Mouse (Mus musculus): Measurements from ENCODE around the gene Pik3ap1. TPM values are rescaled to one million over a fixed set of nuclear protein-coding genes. Genes with fewer than 3 reads are reported as not detected.

Pik3ap1 gene
- polyA plus RNA-seq, 1 experiment from 2014 or later: 0.65 TPM

- Histone ChIP-seq H3K4me2 (ENCODE audit: low read depth, severe bottlenecking) (no peak overlapping the region), H3K9me3 (ENCODE audit: control insufficient read depth, low read length) (no peaks in the 10 kb centered on the region), H3K9ac (ENCODE audit: low read length) (no peak overlapping the region), H3K36me3 (ENCODE audit: control insufficient read depth, insufficient read depth, low read length) (no peaks in the 10 kb centered on the region), H3K4me1 (ENCODE audit: control insufficient read depth, insufficient read depth, low read length) (peaks cover 4% of the 10 kb centered on the region; the same call in 1 of the 2 replicates), H3K27me3 (ENCODE audit: control insufficient read depth, insufficient read depth, low read length) (no peaks in the 10 kb centered on the region), H3K4me3 (ENCODE audit: low read depth, low read length) (no peak overlapping the region), H3K27ac (replicated peaks; ENCODE audit: low read depth, low read length) (no peak overlapping the region)
- DNase-seq (ENCODE audit: low spot score) (no peak), ATAC-seq (ENCODE audit: insufficient number of reproducible peaks, low FRiP score, low TSS enrichment, low read depth) (no peak)
- 71% methylated on average over 11 of the region's 11 CpGs for WGBS
Measured at GRCm38 (mm10) chr19:41346099-41346850, 38.6 kb downstream of the Pik3ap1 start.

- 59% methylated on average over 11 of the region's 11 CpGs for WGBS
- no peak overlapping the region for H3K4me3 ChIP-seq (ENCODE audit: low read depth, low read length)
- H3K9ac ChIP-seq (ENCODE audit: low read length): no peak overlapping the region
- ATAC-seq (ENCODE audit: insufficient number of reproducible peaks, low FRiP score, low TSS enrichment, low read depth): no peak
- no peak overlapping the region for H3K4me2 ChIP-seq (ENCODE audit: low read depth, severe bottlenecking)
- no peaks in the 10 kb centered on the region for H3K27me3 ChIP-seq (ENCODE audit: control insufficient read depth, insufficient read depth, low read length)
- no peak for DNase-seq (ENCODE audit: low spot score)
- no peaks in the 10 kb centered on the region for H3K36me3 ChIP-seq (ENCODE audit: control insufficient read depth, insufficient read depth, low read length)
- peaks cover 4% of the 10 kb centered on the region; the same call in 1 of the 2 replicates for H3K4me1 ChIP-seq (ENCODE audit: control insufficient read depth, insufficient read depth, low read length)
- H3K27ac ChIP-seq (replicated peaks; ENCODE audit: low read depth, low read length): no peak overlapping the region
- H3K9me3 ChIP-seq (ENCODE audit: control insufficient read depth, low read length): no peaks in the 10 kb centered on the region
Measured at GRCm38 (mm10) chr19:41345028-41345741, 39.7 kb downstream of the Pik3ap1 start.

GRCm38 (mm10) chr19:41344666-41345027, 40.3 kb downstream of the Pik3ap1 start:
- H3K9me3 ChIP-seq (ENCODE audit: control insufficient read depth, low read length): no peaks in the 10 kb centered on the region
- H3K4me3 ChIP-seq (ENCODE audit: low read depth, low read length): no peak overlapping the region
- DNase-seq (ENCODE audit: low spot score) (no peak), ATAC-seq (ENCODE audit: insufficient number of reproducible peaks, low FRiP score, low TSS enrichment, low read depth) (no peak)
- H3K36me3 ChIP-seq (ENCODE audit: control insufficient read depth, insufficient read depth, low read length): no peaks in the 10 kb centered on the region
- no peak overlapping the region for H3K27ac ChIP-seq (replicated peaks; ENCODE audit: low read depth, low read length)
- peaks cover 4% of the 10 kb centered on the region; the same call in 1 of the 2 replicates for H3K4me1 ChIP-seq (ENCODE audit: control insufficient read depth, insufficient read depth, low read length)
- H3K27me3 ChIP-seq (ENCODE audit: control insufficient read depth, insufficient read depth, low read length): no peaks in the 10 kb centered on the region
- H3K4me2 ChIP-seq (ENCODE audit: low read depth, severe bottlenecking): no peak overlapping the region
- 84% methylated on average over 8 of the region's 8 CpGs for WGBS
- no peak overlapping the region for H3K9ac ChIP-seq (ENCODE audit: low read length)

GRCm38 (mm10) chr19:41342592-41343090, 42.3 kb downstream of the Pik3ap1 start:
- Histone ChIP-seq H3K4me3 (ENCODE audit: low read depth, low read length) (no peak overlapping the region), H3K4me2 (ENCODE audit: low read depth, severe bottlenecking) (no peak overlapping the region), H3K9ac (ENCODE audit: low read length) (no peak overlapping the region), H3K36me3 (ENCODE audit: control insufficient read depth, insufficient read depth, low read length) (no peaks in the 10 kb centered on the region), H3K27me3 (ENCODE audit: control insufficient read depth, insufficient read depth, low read length) (no peaks in the 10 kb centered on the region), H3K9me3 (ENCODE audit: control insufficient read depth, low read length) (no peaks in the 10 kb centered on the region), H3K27ac (replicated peaks; ENCODE audit: low read depth, low read length) (no peak overlapping the region), H3K4me1 (ENCODE audit: control insufficient read depth, insufficient read depth, low read length) (peaks cover 4% of the 10 kb centered on the region; the same call in 1 of the 2 replicates)
- ATAC-seq (ENCODE audit: insufficient number of reproducible peaks, low FRiP score, low TSS enrichment, low read depth) (no peak), DNase-seq (ENCODE audit: low spot score) (no peak)
- WGBS: 77% methylated on average over 6 of the region's 6 CpGs

GRCm38 (mm10) chr19:41341677-41342076, 43.2 kb downstream of the Pik3ap1 start:
- Histone ChIP-seq H3K36me3 (ENCODE audit: control insufficient read depth, insufficient read depth, low read length) (no peaks in the 10 kb centered on the region), H3K4me3 (ENCODE audit: low read depth, low read length) (no peak overlapping the region), H3K4me2 (ENCODE audit: low read depth, severe bottlenecking) (no peak overlapping the region), H3K27ac (replicated peaks; ENCODE audit: low read depth, low read length) (no peak overlapping the region), H3K27me3 (ENCODE audit: control insufficient read depth, insufficient read depth, low read length) (no peaks in the 10 kb centered on the region), H3K9ac (ENCODE audit: low read length) (no peak overlapping the region), H3K9me3 (ENCODE audit: control insufficient read depth, low read length) (no peaks in the 10 kb centered on the region), H3K4me1 (ENCODE audit: control insufficient read depth, insufficient read depth, low read length) (peaks cover 4% of the 10 kb centered on the region; the same call in 1 of the 2 replicates)
- WGBS: 88% methylated on average over 5 of the region's 5 CpGs
- DNase-seq (ENCODE audit: low spot score): no peak
- no peak for ATAC-seq (ENCODE audit: insufficient number of reproducible peaks, low FRiP score, low TSS enrichment, low read depth)

GRCm38 (mm10) chr19:41339020-41339836, 45.7 kb downstream of the Pik3ap1 start:
- Histone ChIP-seq H3K27me3 (ENCODE audit: control insufficient read depth, insufficient read depth, low read length) (no peaks in the 10 kb centered on the region), H3K27ac (replicated peaks; ENCODE audit: low read depth, low read length) (no peak overlapping the region), H3K9ac (ENCODE audit: low read length) (no peak overlapping the region), H3K4me1 (ENCODE audit: control insufficient read depth, insufficient read depth, low read length) (no peaks in the 10 kb centered on the region), H3K9me3 (ENCODE audit: control insufficient read depth, low read length) (no peaks in the 10 kb centered on the region), H3K4me3 (ENCODE audit: low read depth, low read length) (no peak overlapping the region), H3K4me2 (ENCODE audit: low read depth, severe bottlenecking) (no peak overlapping the region), H3K36me3 (ENCODE audit: control insufficient read depth, insufficient read depth, low read length) (no peaks in the 10 kb centered on the region)
- ATAC-seq (ENCODE audit: insufficient number of reproducible peaks, low FRiP score, low TSS enrichment, low read depth) (no peak), DNase-seq (ENCODE audit: low spot score) (no peak)
- WGBS: 76% methylated on average over 21 of the region's 21 CpGs

GRCm38 (mm10) chr19:41338379-41338778, 46.5 kb downstream of the Pik3ap1 start:
- ATAC-seq (ENCODE audit: insufficient number of reproducible peaks, low FRiP score, low TSS enrichment, low read depth): no peak
- H3K27me3 ChIP-seq (ENCODE audit: control insufficient read depth, insufficient read depth, low read length): no peaks in the 10 kb centered on the region
- no peaks in the 10 kb centered on the region for H3K36me3 ChIP-seq (ENCODE audit: control insufficient read depth, insufficient read depth, low read length)
- no peak overlapping the region for H3K4me2 ChIP-seq (ENCODE audit: low read depth, severe bottlenecking)
- no peak overlapping the region for H3K4me3 ChIP-seq (ENCODE audit: low read depth, low read length)
- DNase-seq (ENCODE audit: low spot score): no peak
- 92% methylated on average over 6 of the region's 6 CpGs for WGBS
- no peaks in the 10 kb centered on the region for H3K4me1 ChIP-seq (ENCODE audit: control insufficient read depth, insufficient read depth, low read length)
- no peak overlapping the region for H3K27ac ChIP-seq (replicated peaks; ENCODE audit: low read depth, low read length)
- no peak overlapping the region for H3K9ac ChIP-seq (ENCODE audit: low read length)
- no peaks in the 10 kb centered on the region for H3K9me3 ChIP-seq (ENCODE audit: control insufficient read depth, low read length)

GRCm38 (mm10) chr19:41335721-41336120, 49.2 kb downstream of the Pik3ap1 start:
- Histone ChIP-seq H3K4me1 (ENCODE audit: control insufficient read depth, insufficient read depth, low read length) (no peaks in the 10 kb centered on the region), H3K27ac (replicated peaks; ENCODE audit: low read depth, low read length) (no peak overlapping the region), H3K36me3 (ENCODE audit: control insufficient read depth, insufficient read depth, low read length) (no peaks in the 10 kb centered on the region), H3K4me3 (ENCODE audit: low read depth, low read length) (no peak overlapping the region), H3K27me3 (ENCODE audit: control insufficient read depth, insufficient read depth, low read length) (no peaks in the 10 kb centered on the region), H3K9ac (ENCODE audit: low read length) (no peak overlapping the region), H3K9me3 (ENCODE audit: control insufficient read depth, low read length) (no peaks in the 10 kb centered on the region), H3K4me2 (ENCODE audit: low read depth, severe bottlenecking) (no peak overlapping the region)
- ATAC-seq (ENCODE audit: insufficient number of reproducible peaks, low FRiP score, low TSS enrichment, low read depth) (no peak), DNase-seq (ENCODE audit: low spot score) (no peak)
- 85% methylated on average over 3 of the region's 3 CpGs for WGBS
